Mouse (Mus musculus) olfactory bulb, adult 2 months (tissue): Measurements from ENCODE around the gene Olfr787. TPM values are rescaled to one million over a fixed set of nuclear protein-coding genes. Genes with fewer than 3 reads are reported as not detected.

Experiments
- H3K27ac ChIP-seq: fragments of 200-500 bp; 2 replicates; pipeline ENCODE4 v1.5.1; 2012; ENCODE audit warnings: low read depth, low read length; ENCODE audit not compliant: insufficient read depth
- H3K4me1 ChIP-seq: fragments of 200-500 bp; 2 replicates; pipeline ENCODE4 v1.6.1; 2012; ENCODE audit warnings: low read length; ENCODE audit not compliant: control insufficient read depth, insufficient read depth
- H3K4me3 ChIP-seq: fragments of 200-500 bp; 2 replicates; pipeline ENCODE4 v1.5.1; 2012; ENCODE audit warnings: mild to moderate bottlenecking, low read depth, low read length, moderate library complexity; ENCODE audit not compliant: insufficient read depth
- CTCF ChIP-seq: fragments of 200-500 bp; IDR thresholded peaks from 2 replicates; pipeline ENCODE4 v1.5.1; 2012; ENCODE audit warnings: low read depth, mild to moderate bottlenecking, low read length, moderate library complexity; ENCODE audit not compliant: insufficient read depth
- POLR2A ChIP-seq: fragments of 200-500 bp; IDR thresholded peaks from 2 replicates; pipeline ENCODE4 v1.6.1; 2012; ENCODE audit warnings: mild to moderate bottlenecking, low read depth, low read length, moderate library complexity; ENCODE audit not compliant: insufficient read depth
- WGBS: fragments of 180-500 bp; shearing (Covaris S2); methylation state at CpG from one replicate; pipeline ENCODE4 v1.1.7; 2018; 5-methylcytosine and 5-hydroxymethylcytosine counted together
- polyA plus RNA-seq: library from polyadenylated mRNA; stranded (reverse); fragments of >200 nt; gene quantifications from 2 replicates; pipeline ENCODE4 v1.2.4, GENCODE M21; 2012; ENCODE audit warnings: low replicate concordance; ENCODE audit not compliant: missing spikeins, insufficient read depth, insufficient read length

Gene Olfr787
- not detected in 2 replicates for polyA plus RNA-seq

- no peak within 1 kb of the TSS for H3K4me3 ChIP-seq
- no peaks in the 10 kb centered on the region for H3K4me1 ChIP-seq
- no peak within 1 kb of the TSS for H3K27ac ChIP-seq
- no peak for TF ChIP-seq POLR2A
- no peak for TF ChIP-seq CTCF
- 88% methylated on average over 3 of the region's 3 CpGs for WGBS
These were observed at the start of gene Olfr787 for GRCm38 (mm10) chr10:129461562-129461961. Gene Olfr787, plus strand, starts transcription at chr10:129461862.

- H3K27ac ChIP-seq, result no peak within 1 kb of the TSS
- TF ChIP-seq POLR2A, result no peak
- no peak for TF ChIP-seq CTCF
- no peak within 1 kb of the TSS for H3K4me3 ChIP-seq
- no peaks in the 10 kb centered on the region for H3K4me1 ChIP-seq
These were observed 34.7 kb upstream of the Olfr787 start, which contains the start of gene Olfr786 for GRCm38 (mm10) chr10:129427006-129427405. Gene Olfr786, plus strand, starts transcription at chr10:129427306.

GRCm38 (mm10) chr10:129470698-129471097 is 9.0 kb downstream of the Olfr787 start, which contains the start of gene Olfr788:
Gene Olfr788, plus strand, starts transcription at chr10:129470998.
- no peaks in the 10 kb centered on the region for H3K4me1 ChIP-seq
- no peak for TF ChIP-seq CTCF
- TF ChIP-seq POLR2A, result no peak
- no peak within 1 kb of the TSS for H3K4me3 ChIP-seq
- H3K27ac ChIP-seq, result no peak within 1 kb of the TSS

- Histone ChIP-seq H3K4me1 (no peaks in the 10 kb centered on the region), H3K4me3 (no peak overlapping the region), H3K27ac (no peak overlapping the region)
- 42% methylated on average over 2 of the region's 2 CpGs for WGBS
- no peak for TF ChIP-seq CTCF
- no peak for TF ChIP-seq POLR2A
These were observed 11.6 kb downstream of the Olfr787 start for GRCm38 (mm10) chr10:129473256-129473655.

GRCm38 (mm10) chr10:129473723-129474122 is 12.1 kb downstream of the Olfr787 start:
- Histone ChIP-seq H3K4me1 (no peaks in the 10 kb centered on the region), H3K27ac (no peak overlapping the region), H3K4me3 (no peak overlapping the region)
- no peak for TF ChIP-seq POLR2A
- TF ChIP-seq CTCF, result no peak

- Histone ChIP-seq H3K4me3 (no peak within 1 kb of the TSS), H3K4me1 (no peaks in the 10 kb centered on the region), H3K27ac (no peak within 1 kb of the TSS)
- TF ChIP-seq POLR2A, result no peak
- TF ChIP-seq CTCF, result no peak
- WGBS, result 62% methylated on average over 2 of the region's 2 CpGs
These were observed 22.8 kb downstream of the Olfr787 start, which contains the start of gene Olfr789 for GRCm38 (mm10) chr10:129484452-129484851. Gene Olfr789, plus strand, starts transcription at chr10:129484752.

GRCm38 (mm10) chr10:129490101-129490500 is 28.4 kb downstream of the Olfr787 start:
- H3K4me1 ChIP-seq, result no peaks in the 10 kb centered on the region
- WGBS, result 51% methylated on average over 2 of the region's 2 CpGs
- H3K27ac ChIP-seq, result no peak overlapping the region
- H3K4me3 ChIP-seq, result no peak overlapping the region
- TF ChIP-seq POLR2A (no peak), CTCF (no peak)

- Histone ChIP-seq H3K27ac (no peak within 1 kb of the TSS), H3K4me3 (no peak within 1 kb of the TSS), H3K4me1 (no peaks in the 10 kb centered on the region)
- TF ChIP-seq CTCF (no peak), POLR2A (no peak)
These were observed 36.5 kb downstream of the Olfr787 start, which contains the start of gene Olfr790 for GRCm38 (mm10) chr10:129498192-129498591. Gene Olfr790, plus strand, starts transcription at chr10:129498492.

Other genes starting within 250 kb of the Olfr787 start
- gene Olfr774, start 225.7 kb upstream of the Olfr787 start, polyA plus RNA-seq, result not detected in 2 replicates
- not detected in 2 replicates for gene Olfr775, start 213.4 kb upstream of the Olfr787 start, polyA plus RNA-seq
- gene Olfr776, start 202.7 kb upstream of the Olfr787 start, polyA plus RNA-seq, result not detected in 2 replicates
- not detected in 2 replicates for gene Olfr777, start 190.4 kb upstream of the Olfr787 start, polyA plus RNA-seq
- gene Olfr780, start 143.7 kb upstream of the Olfr787 start, polyA plus RNA-seq, result not detected in 2 replicates
- not detected in 2 replicates for gene Olfr781, start 133.0 kb upstream of the Olfr787 start, polyA plus RNA-seq
- not detected in 2 replicates for gene Olfr782, start 113.0 kb upstream of the Olfr787 start, polyA plus RNA-seq
- gene Olfr784, start 77.8 kb upstream of the Olfr787 start, polyA plus RNA-seq, result not detected in 2 replicates
- not detected in 2 replicates for gene Olfr785, start 56.4 kb upstream of the Olfr787 start, polyA plus RNA-seq
- not detected in 2 replicates for gene Olfr786, start 34.6 kb upstream of the Olfr787 start, polyA plus RNA-seq
- not detected in 2 replicates for gene Olfr788, start 9.1 kb downstream of the Olfr787 start, polyA plus RNA-seq
- gene Olfr789, start 22.9 kb downstream of the Olfr787 start, polyA plus RNA-seq, result not detected in 2 replicates
- gene Olfr790, start 36.6 kb downstream of the Olfr787 start, polyA plus RNA-seq, result not detected in 2 replicates
- gene Olfr791, start 59.9 kb downstream of the Olfr787 start, polyA plus RNA-seq, result not detected in 2 replicates
- gene Olfr792, start 77.3 kb downstream of the Olfr787 start, polyA plus RNA-seq, result not detected in 2 replicates
- not detected in 2 replicates for gene Olfr794, start 105.8 kb downstream of the Olfr787 start, polyA plus RNA-seq
- gene Olfr796, start 150.7 kb downstream of the Olfr787 start, polyA plus RNA-seq, result not detected in 2 replicates
- gene Olfr798, start 166.1 kb downstream of the Olfr787 start, polyA plus RNA-seq, result not detected in 2 replicates
- gene Olfr799, start 175.6 kb downstream of the Olfr787 start, polyA plus RNA-seq, result not detected in 2 replicates
- gene Olfr800, start 195.8 kb downstream of the Olfr787 start, polyA plus RNA-seq, result not detected in 2 replicates
- gene Olfr801, start 212.0 kb downstream of the Olfr787 start, polyA plus RNA-seq, result not detected in 2 replicates
- not detected in 2 replicates for gene Olfr802, start 226.3 kb downstream of the Olfr787 start, polyA plus RNA-seq
- gene Olfr803, start 232.4 kb downstream of the Olfr787 start, polyA plus RNA-seq, result not detected in 2 replicates
- not detected in 2 replicates for gene Olfr804, start 241.3 kb downstream of the Olfr787 start, polyA plus RNA-seq